ENCODE assay signal across 8 mouse cellular contexts in genomic region chr11:73006377-73006776, GRCm38 (mm10). TPM values are rescaled to one million over a fixed set of nuclear protein-coding genes. Genes with fewer than 3 reads are reported as not detected.
DNase-seq lines count a peak whose midpoint lies in the region; ATAC-seq lines count a peak whose summit lies in the region.

No protein-coding gene starts in this region.

- WGBS in limb, embryonic 11.5 days = 3% methylated on average over 2 of the region's 2 CpGs

- 0 out of 2 replicates have a peak, but pooled peaks cover 2% of the 10 kb centered on the region for H3K27me3 ChIP-seq in limb, embryonic 11.5 days (ENCODE audit: control insufficient read depth, insufficient read depth, low read length)

- no peaks in the 10 kb centered on the region for H3K4me1 ChIP-seq in limb, embryonic 11.5 days (ENCODE audit: control insufficient read depth, insufficient read depth, low read length)

- peak; percentile 33 for DNase-seq in ovary, postnatal 14 days (ENCODE audit: low spot score)
- DNase-seq in ovary, adult 18-20 months (ENCODE audit: low spot score) = no peak
- DNase-seq in adipocyte (ENCODE audit: low spot score) = peak; percentile 87
- DNase-seq in embryo, embryonic 10 days (ENCODE audit: low spot score) = peak; percentile 84
- DNase-seq in heart, postnatal 4 days = peak; percentile 64
- DNase-seq in limb, embryonic 11.5 days (ENCODE audit: low spot score) = peak; percentile 60
- DNase-seq in frontal cortex, postnatal 25 days (ENCODE audit: low spot score in 2 of 2) = no peak

- 0 out of 2 replicates have a peak, but pooled peaks have one; percentile 42 for ATAC-seq in limb, embryonic 11.5 days (ENCODE audit: insufficient number of reproducible peaks, low FRiP score, low TSS enrichment, low read depth)
- peak; percentile 79 for ATAC-seq in monocyte, adult 5-6 weeks (replicated peaks; ENCODE audit: insufficient number of reproducible peaks, low FRiP score, low TSS enrichment, poor library complexity, severe bottlenecking)

- no peak overlapping the region for H3K27ac ChIP-seq in limb, embryonic 11.5 days (replicated peaks; ENCODE audit: low read depth, low read length)

- no peak overlapping the region for H3K9ac ChIP-seq in limb, embryonic 11.5 days (ENCODE audit: low read length)

- H3K4me3 ChIP-seq in limb, embryonic 11.5 days (ENCODE audit: low read depth, low read length) = no peak overlapping the region

- H3K4me2 ChIP-seq in limb, embryonic 11.5 days (ENCODE audit: low read depth, severe bottlenecking) = no peak overlapping the region

- no peaks in the 10 kb centered on the region for H3K9me3 ChIP-seq in limb, embryonic 11.5 days (ENCODE audit: control insufficient read depth, low read length)

- H3K36me3 ChIP-seq in limb, embryonic 11.5 days (ENCODE audit: control insufficient read depth, insufficient read depth, low read length) = no peaks in the 10 kb centered on the region

RNA-seq across cellular contexts. Expression of gene P2rx1, which starts 7.5 kb away (rescaled TPM):
- total RNA-seq in heart, postnatal 4 days (2021) = under 1 TPM; 0.71 to 0.77 TPM
- 1.3 and 2.0 TPM in 2 replicates for polyA plus RNA-seq in limb, embryonic 11.5 days (2014; fragmentation: Nextera tagmentation; extraction: Ambion mirVana)
- total RNA-seq in monocyte, adult 5-6 weeks (2017) = 6.3 to 18.7 TPM (median 15.6 TPM) in 3 replicates

RNA-seq across cellular contexts. Expression of gene Camkk1, which starts 12.4 kb away (rescaled TPM):
- under 1 TPM; 0.81 to 0.97 TPM for total RNA-seq in heart, postnatal 4 days (2021)
- 2.7 and 3.0 TPM in 2 replicates for polyA plus RNA-seq in limb, embryonic 11.5 days (2014; fragmentation: Nextera tagmentation; extraction: Ambion mirVana)
- total RNA-seq in monocyte, adult 5-6 weeks (2017) = 2.6 to 4.0 TPM (median 3.0 TPM) in 3 replicates

RNA-seq across cellular contexts. Expression of gene Ncbp3, which starts 41.2 kb away (rescaled TPM):
- total RNA-seq in heart, postnatal 4 days (2021) = 10 to 100 TPM; 12.0 to 12.2 TPM
- 13.8 and 14.4 TPM in 2 replicates for polyA plus RNA-seq in limb, embryonic 11.5 days (2014; fragmentation: Nextera tagmentation; extraction: Ambion mirVana)
- 11.5 to 18.1 TPM (median 14.0 TPM) in 3 replicates for total RNA-seq in monocyte, adult 5-6 weeks (2017)

RNA-seq across cellular contexts. Expression of gene Atp2a3, which starts 45.4 kb away (rescaled TPM):
- total RNA-seq in heart, postnatal 4 days (2021) = 10 to 100 TPM in 1 of 2 experiments, 1 to 10 TPM in 1; 8.3 to 12.0 TPM
- 0.67 and 0.97 TPM in 2 replicates for polyA plus RNA-seq in limb, embryonic 11.5 days (2014; fragmentation: Nextera tagmentation; extraction: Ambion mirVana)
- total RNA-seq in monocyte, adult 5-6 weeks (2017) = 107 to 245 TPM (median 115 TPM) in 3 replicates

Comparison
In these comparisons a context has a peak if more than half of its experiments do, and no peak if none do; other contexts are left out.
1. DNase-seq: peak in ovary, postnatal 14 days (single experiment), adipocyte (single experiment), embryo, embryonic 10 days (single experiment), heart, postnatal 4 days (single experiment) and limb, embryonic 11.5 days (single experiment); none in ovary, adult 18-20 months (single experiment) and frontal cortex, postnatal 25 days (0 of 2).